ENCODE assay signal across 20 mouse cellular contexts in the genomic region with DNA sequence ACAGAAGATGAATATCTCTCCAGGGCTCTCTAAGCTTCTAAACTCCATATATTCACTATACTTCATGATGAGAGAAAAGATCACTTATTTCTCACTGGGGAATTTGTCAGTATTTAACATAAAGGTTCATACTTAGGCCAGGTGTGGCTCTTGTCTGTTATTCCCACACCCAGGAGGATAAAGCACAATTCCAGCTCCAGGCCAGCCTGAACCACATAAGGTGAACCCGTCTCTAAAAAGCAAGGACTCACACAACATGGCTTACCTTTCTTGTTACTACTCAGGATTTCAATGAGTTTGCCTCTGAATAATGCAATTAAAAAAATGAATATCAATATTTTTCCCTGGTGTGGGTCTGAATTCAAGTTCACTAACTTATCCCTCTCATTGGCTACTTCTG. TPM values are rescaled to one million over a fixed set of nuclear protein-coding genes. Genes with fewer than 3 reads are reported as not detected.
DNase-seq lines count a peak whose midpoint lies in the region; ATAC-seq lines count a peak whose summit lies in the region.
"Had no signal": no experiment of that assay in that cellular context is flagged by ENCODE, and none has a peak within 500 bp of the region (broad histone marks: within the 10 kb centered on the region; RNA-seq: fewer than 3 reads in every experiment).

No protein-coding gene starts in this region.

- ATAC-seq in heart, embryonic 11.5 days (replicated peaks; ENCODE audit: insufficient number of reproducible peaks, low FRiP score, low TSS enrichment), result no peak
- ATAC-seq: activated CD4-positive, CD25-positive, alpha-beta regulatory T cell, adult 4 months; CD4-positive, CD25-positive, alpha-beta regulatory T cell, adult 4 months; Patski had no signal

- no peak overlapping the region for H3K4me2 ChIP-seq in heart, embryonic 11.5 days

- no peaks in the 10 kb centered on the region for H3K4me1 ChIP-seq in heart, embryonic 11.5 days (ENCODE audit: control insufficient read depth, insufficient read depth, low read length)
- H3K4me1 ChIP-seq in heart, embryonic 10.5 days, result no peaks in the 10 kb centered on the region

- no peak overlapping the region for H3K9ac ChIP-seq in heart, embryonic 11.5 days (ENCODE audit: low read depth, low read length)

- H3K36me3 ChIP-seq in heart, embryonic 11.5 days (ENCODE audit: control insufficient read depth, insufficient read depth, low read length), result no peaks in the 10 kb centered on the region
- H3K36me3 ChIP-seq in heart, embryonic 10.5 days, result no peaks in the 10 kb centered on the region
- H3K36me3 ChIP-seq: G1E had no signal

- no peaks in the 10 kb centered on the region for H3K27me3 ChIP-seq in heart, embryonic 11.5 days (ENCODE audit: control insufficient read depth, insufficient read depth, low read length)
- H3K27me3 ChIP-seq in heart, embryonic 10.5 days (ENCODE audit: insufficient read depth, poor library complexity, severe bottlenecking), result no peaks in the 10 kb centered on the region
- H3K27me3 ChIP-seq: CH12.LX, Patski had no signal

- H3K4me3 ChIP-seq in heart, embryonic 11.5 days (ENCODE audit: low read depth, low read length), result no peak overlapping the region
- H3K4me3 ChIP-seq in heart, embryonic 10.5 days, result no peak overlapping the region

- H3K9me3 ChIP-seq in heart, embryonic 11.5 days (replicated peaks; ENCODE audit: control insufficient read depth, low read length), result no peaks in the 10 kb centered on the region
- H3K9me3 ChIP-seq in heart, embryonic 10.5 days, result no peaks in the 10 kb centered on the region

- WGBS in heart, embryonic 11.5 days (ENCODE audit: insufficient replicate concordance), result 81% methylated on average over 1 of the region's 1 CpGs
- whole genome bisulfite sequencing in heart, embryonic 10.5 days, result 76% methylated on average over 1 of the region's 1 CpGs

- H3K27ac ChIP-seq in heart, embryonic 11.5 days (ENCODE audit: low read depth, low read length), result no peak overlapping the region
- no peak overlapping the region for H3K27ac ChIP-seq in heart, embryonic 10.5 days

- peak; percentile 51 for DNase-seq in heart, adult 11 months
- peak; percentile 56 for DNase-seq in heart, embryonic 10.5 days (ENCODE audit: low spot score)
- DNase-seq in heart, adult 8-10 months (ENCODE audit: low spot score), result no peak
- DNase-seq: adrenal gland, adult 2 months; adrenal gland, adult 8-10 months; adrenal gland, postnatal 10 days; adrenal gland, postnatal 14 days; adrenal gland, postnatal 25 days; adrenal gland, postnatal 36 days; B cell, adult 2 months; cerebellum, adult 11 months; cerebellum, adult 11-12 months; cerebellum, adult 18-20 months had no signal

RNA-seq across cellular contexts. Expression of a gene that starts 23.6 kb away (rescaled TPM):
- polyA plus RNA-seq in heart, embryonic 11.5 days (2014; fragmentation: Nextera tagmentation; extraction: Ambion mirVana), result 17.0 and 19.8 TPM in 2 replicates
- 11.7 and 19.0 TPM in 2 replicates for polyA plus RNA-seq in heart, embryonic 10.5 days (2016; fragmentation: Nextera tagmentation; extraction: Ambion mirVana)
- 100 to 1,000 TPM; 107 to 134 (median 116) TPM for total RNA-seq in heart, adult 8-10 months (2022)
- total RNA-seq: MEL had no signal
- polyA plus RNA-seq: G1E, Patski had no signal
